Mouse (Mus musculus): Measurements from ENCODE around the gene Fkbp6.

DNA sequence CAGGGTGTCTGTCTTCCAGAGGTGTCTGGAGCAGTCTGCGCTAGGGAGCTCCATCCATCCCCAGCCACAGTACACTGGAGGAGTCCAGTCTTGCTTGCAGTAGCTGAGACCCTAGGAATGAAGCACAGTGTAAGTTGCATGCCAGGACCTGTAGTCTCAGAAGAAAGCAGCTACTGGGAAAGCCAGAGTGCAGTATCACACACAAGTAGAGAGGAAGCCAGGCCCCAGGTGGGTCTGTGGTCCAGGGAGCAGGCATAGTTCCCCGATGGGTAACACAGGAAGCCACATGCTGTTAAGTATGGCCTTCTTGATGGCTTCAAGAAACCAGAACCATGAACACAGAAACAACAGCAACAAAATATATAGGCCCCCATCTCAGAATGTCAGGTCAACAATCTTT lies 57.8 kb downstream of the Fkbp6 start:
- TF ChIP-seq CTCF (IDR thresholded peaks at IDR 0.05; ENCODE audit: low read depth) (no peak), EP300 (IDR thresholded peaks at IDR 0.05; ENCODE audit: low read depth) (no peak)
